ENCODE assay signal across 14 mouse cellular contexts in genomic region chr19:10171846-10172245, GRCm38 (mm10). TPM values are rescaled to one million over a fixed set of nuclear protein-coding genes. Genes with fewer than 3 reads are reported as not detected.
DNase-seq lines count a peak whose midpoint lies in the region; ATAC-seq and TF ChIP-seq lines count a peak whose summit lies in the region.
"Had no signal": no experiment of that assay in that cellular context is flagged by ENCODE, and none has a peak within 500 bp of the region (broad histone marks: within the 10 kb centered on the region; RNA-seq: fewer than 3 reads in every experiment).

No protein-coding gene starts in this region.

- no peak overlapping the region for H3K4me3 ChIP-seq in liver, embryonic 11.5 days (ENCODE audit: low read depth, low read length)
- H3K4me3 ChIP-seq in myocyte: no peak overlapping the region
- no peak overlapping the region for H3K4me3 ChIP-seq in stomach, postnatal 0 days (ENCODE audit: low read depth, low read length)
- H3K4me3 ChIP-seq: embryonic facial prominence, embryonic 12.5 days; forebrain, embryonic 10.5 days; lung, embryonic 15.5 days; midbrain, embryonic 10.5 days had no signal

- no peaks in the 10 kb centered on the region for H3K27me3 ChIP-seq in liver, embryonic 11.5 days (replicated peaks; ENCODE audit: control insufficient read depth, insufficient read depth, low read length)
- H3K27me3 ChIP-seq in myocyte (ENCODE audit: control insufficient read depth, insufficient read depth, insufficient read length): no peaks in the 10 kb centered on the region
- H3K27me3 ChIP-seq in stomach, postnatal 0 days (ENCODE audit: control insufficient read depth, insufficient read depth, low read length): no peaks in the 10 kb centered on the region
- H3K27me3 ChIP-seq: embryonic facial prominence, embryonic 12.5 days; lung, embryonic 15.5 days had no signal

- no peak overlapping the region for H3K4me2 ChIP-seq in liver, embryonic 11.5 days
- H3K4me2 ChIP-seq in myocyte (ENCODE audit: low read depth): peak overlapping the region; percentile 34
- H3K4me2 ChIP-seq in stomach, postnatal 0 days (replicated peaks; ENCODE audit: low read depth): no peak overlapping the region
- H3K4me2 ChIP-seq: embryonic facial prominence, embryonic 12.5 days; lung, embryonic 15.5 days had no signal

- ATAC-seq in liver, embryonic 11.5 days (replicated peaks; ENCODE audit: low FRiP score): no peak
- ATAC-seq in stomach, postnatal 0 days (ENCODE audit: low FRiP score, low TSS enrichment): no peak

- H3K9ac ChIP-seq in liver, embryonic 11.5 days (ENCODE audit: low read depth, low read length): no peak overlapping the region
- H3K9ac ChIP-seq in stomach, postnatal 0 days (ENCODE audit: low read length): no peak overlapping the region
- H3K9ac ChIP-seq: embryonic facial prominence, embryonic 12.5 days; lung, embryonic 15.5 days had no signal

- DNase-seq in cerebellum, adult 9-11 months: peak; percentile 30
- DNase-seq in cerebellum, postnatal 10 days: no peak
- DNase-seq in liver, embryonic 11.5 days (ENCODE audit: low spot score): peak; percentile 30
- DNase-seq in liver: no peak
- peak; percentile 82 for DNase-seq in layer of hippocampus, adult 9-11 months
- DNase-seq in embryo, embryonic 10 days (ENCODE audit: low spot score): no peak
- DNase-seq in stomach, postnatal 0 days (ENCODE audit: low spot score): no peak
- DNase-seq: spleen, adult 18-20 months had no signal

- no peak for TF ChIP-seq POLR2A in myocyte (IDR thresholded peaks at IDR 0.05; ENCODE audit: insufficient read length, low read depth)

- H3K9me3 ChIP-seq in liver, embryonic 11.5 days (ENCODE audit: control insufficient read depth, low read length): no peaks in the 10 kb centered on the region
- no peaks in the 10 kb centered on the region for H3K9me3 ChIP-seq in stomach, postnatal 0 days (ENCODE audit: control insufficient read depth, low read length)
- H3K9me3 ChIP-seq: embryonic facial prominence, embryonic 12.5 days; forebrain, embryonic 10.5 days; lung, embryonic 15.5 days had no signal

- no peak overlapping the region for H3ac ChIP-seq in myocyte (ENCODE audit: control insufficient read depth, insufficient read length)

- H3K79me2 ChIP-seq in myocyte (ENCODE audit: control insufficient read depth, insufficient read depth): no peaks in the 10 kb centered on the region

- H3K36me3 ChIP-seq in liver, embryonic 11.5 days (ENCODE audit: control insufficient read depth, insufficient read depth, low read length): no peaks in the 10 kb centered on the region
- no peaks in the 10 kb centered on the region for H3K36me3 ChIP-seq in myocyte (ENCODE audit: control insufficient read depth, insufficient read depth)
- no peaks in the 10 kb centered on the region for H3K36me3 ChIP-seq in stomach, postnatal 0 days (ENCODE audit: control insufficient read depth, insufficient read depth, low read length)
- H3K36me3 ChIP-seq: embryonic facial prominence, embryonic 12.5 days; forebrain, embryonic 10.5 days; lung, embryonic 15.5 days; midbrain, embryonic 10.5 days had no signal

- TF ChIP-seq EP300 in stomach, postnatal 0 days (optimal IDR thresholded peaks at IDR 0.05): no peak

- peak overlapping the region; percentile 85; the same call in 1 of the 2 replicates for H3K27ac ChIP-seq in liver, embryonic 11.5 days (ENCODE audit: low read depth, low read length)
- H3K27ac ChIP-seq in stomach, postnatal 0 days (replicated peaks): no peak overlapping the region
- H3K27ac ChIP-seq: embryonic facial prominence, embryonic 12.5 days; forebrain, embryonic 10.5 days; kidney, postnatal 0 days; lung, embryonic 15.5 days; midbrain, embryonic 10.5 days had no signal

- no peak for TF ChIP-seq CTCF in stomach, postnatal 0 days (IDR thresholded peaks at IDR 0.05; ENCODE audit: low read depth)

- H3K4me1 ChIP-seq in liver, embryonic 11.5 days (replicated peaks; ENCODE audit: control insufficient read depth, insufficient read depth, low read length): peaks cover 31% of the 10 kb centered on the region
- H3K4me1 ChIP-seq in stomach, postnatal 0 days (replicated peaks; ENCODE audit: control insufficient read depth, insufficient read depth): no peaks in the 10 kb centered on the region
- H3K4me1 ChIP-seq: embryonic facial prominence, embryonic 12.5 days had no signal

TF ChIP-seq in myocyte, 11 proteins besides CTCF, POLR2A, EP300 and RAD21:
- TF ChIP-seq POLR2AphosphoS2 (IDR thresholded peaks at IDR 0.05; ENCODE audit: insufficient read length, low read depth) (no peak), MYOD1 (IDR thresholded peaks at IDR 0.05; ENCODE audit: control insufficient read depth in 1 of 3, insufficient read length in 2 of 3, low read depth in 2 of 3) (peak in 2 of 3 experiments; percentile 74 to 93), MAX (IDR thresholded peaks at IDR 0.05; ENCODE audit: low read depth) (no peak), MYOG (IDR thresholded peaks at IDR 0.05; ENCODE audit: control insufficient read depth in 1 of 3, insufficient read depth in 1 of 3, insufficient read length in 2 of 3, low read depth in 2 of 3) (peak in 1 of 3 experiments; percentile 13), TCF12 (IDR thresholded peaks at IDR 0.05; ENCODE audit: insufficient read depth, poor library complexity, severe bottlenecking) (peak; percentile 4)

RNA-seq across cellular contexts. Expression of gene Fads1, which starts 10.8 kb away (rescaled TPM):
- polyA plus RNA-seq in liver, embryonic 11.5 days (2014; fragmentation: Nextera tagmentation; extraction: Ambion mirVana): 113 and 121 TPM in 2 replicates
- polyA plus RNA-seq in myocyte (2012; fragmentation: generic; extraction: Trizol): 120 TPM
- polyA plus RNA-seq in stomach, postnatal 0 days (2015; fragmentation: Nextera tagmentation; extraction: Ambion mirVana): 36.3 TPM in 2 replicates

RNA-seq across cellular contexts. Expression of gene Tmem258, which starts 32.0 kb away (rescaled TPM):
- polyA plus RNA-seq in liver, embryonic 11.5 days (2014; fragmentation: Nextera tagmentation; extraction: Ambion mirVana): 472 and 478 TPM in 2 replicates
- 291 TPM for polyA plus RNA-seq in myocyte (2012; fragmentation: generic; extraction: Trizol)
- 330 and 370 TPM in 2 replicates for polyA plus RNA-seq in stomach, postnatal 0 days (2015; fragmentation: Nextera tagmentation; extraction: Ambion mirVana)

RNA-seq across cellular contexts. Expression of gene Fen1, which starts 32.1 kb away (rescaled TPM):
- polyA plus RNA-seq in liver, embryonic 11.5 days (2014; fragmentation: Nextera tagmentation; extraction: Ambion mirVana): 215 and 236 TPM in 2 replicates
- polyA plus RNA-seq in myocyte (2012; fragmentation: generic; extraction: Trizol): 14.1 TPM
- 27.8 and 29.2 TPM in 2 replicates for polyA plus RNA-seq in stomach, postnatal 0 days (2015; fragmentation: Nextera tagmentation; extraction: Ambion mirVana)

Comparison
In these comparisons a context has a peak if more than half of its experiments do, and no peak if none do; other contexts are left out.
1. DNase-seq: peak in cerebellum, adult 9-11 months (single experiment), liver, embryonic 11.5 days (single experiment) and layer of hippocampus, adult 9-11 months (single experiment); none in cerebellum, postnatal 10 days (0 of 2), liver (single experiment), embryo, embryonic 10 days (single experiment) and stomach, postnatal 0 days (single experiment).